Mouse (Mus musculus) ES-E14 (cell line): ENCODE measurements around the gene Galc. TPM values are rescaled to one million over a fixed set of nuclear protein-coding genes. Genes with fewer than 3 reads are reported as not detected.

ENCODE experiments used
- DNase-seq: peaks from one replicate; pipeline ENCODE4 v3.0.0-alpha.2; 2013; ENCODE audit warnings: low read depth, low spot score
- H3K27ac ChIP-seq: 2 replicates; pipeline ENCODE4 v1.5.1; 2012; ENCODE audit warnings: low read depth, mild to moderate bottlenecking, low read length, moderate library complexity, mixed read lengths; ENCODE audit not compliant: poor library complexity, insufficient read depth, severe bottlenecking
- H3K36me3 ChIP-seq: 2 replicates; pipeline ENCODE4 v1.6.1; 2012; ENCODE audit warnings: mild to moderate bottlenecking, low read length, moderate library complexity, mixed read lengths; ENCODE audit not compliant: control insufficient read depth, poor library complexity, insufficient read depth, severe bottlenecking
- H3K4me1 ChIP-seq, 2 experiments: fragments of 150-350 bp in 1 of 2; sonication (generic) in 1 of 2; 2 replicates each; pipeline ENCODE4 v1.6.1; 2012; ENCODE audit warnings: low read length in 2 of 2, mild to moderate bottlenecking in 1 of 2, mixed read lengths in 1 of 2; ENCODE audit not compliant: control insufficient read depth in 2 of 2, insufficient read depth in 2 of 2, poor library complexity in 1 of 2
- H3K4me3 ChIP-seq, 2 experiments: fragments of 150-350 bp in 1 of 2; sonication (generic) in 1 of 2; 2 replicates each; pipeline ENCODE4 v1.5.1; 2012; ENCODE audit warnings: low read length in 2 of 2, low read depth in 1 of 2, mild to moderate bottlenecking in 1 of 2, mixed read lengths in 1 of 2; ENCODE audit not compliant: insufficient read depth in 1 of 2, poor library complexity in 1 of 2, severe bottlenecking in 1 of 2
- H3K9ac ChIP-seq: 2 replicates; pipeline ENCODE4 v1.6.1; 2012; ENCODE audit warnings: low read depth, mild to moderate bottlenecking, low read length, mixed read lengths; ENCODE audit not compliant: poor library complexity, insufficient read depth, severe bottlenecking
- H3K9me3 ChIP-seq: fragments of 150-350 bp; sonication (generic); 2 replicates; pipeline ENCODE4 v1.6.1; 2012; ENCODE audit warnings: low read depth, mild to moderate bottlenecking, low read length; ENCODE audit not compliant: control insufficient read depth, insufficient read depth
- CHD2 ChIP-seq: IDR thresholded peaks from 2 replicates; pipeline ENCODE4 v1.6.1; 2014; ENCODE audit warnings: mild to moderate bottlenecking, low read depth, low read length, inconsistent platforms
- HCFC1 ChIP-seq: IDR thresholded peaks from 2 replicates; pipeline ENCODE4 v1.6.1; 2012; ENCODE audit warnings: low read length, inconsistent platforms, borderline replicate concordance; ENCODE audit not compliant: insufficient read depth
- MAFK ChIP-seq: IDR thresholded peaks from 2 replicates; pipeline ENCODE4 v1.6.1; 2014; ENCODE audit warnings: mild to moderate bottlenecking, low read depth, low read length, inconsistent platforms; ENCODE audit not compliant: insufficient read depth
- ZC3H11A ChIP-seq: IDR thresholded peaks from 2 replicates; pipeline ENCODE4 v1.6.1; 2012; ENCODE audit warnings: low read depth, mild to moderate bottlenecking, inconsistent platforms, low read length, borderline replicate concordance
- ZNF384 ChIP-seq: IDR thresholded peaks from 2 replicates; pipeline ENCODE4 v1.6.1; 2012; ENCODE audit warnings: low read depth, low read length, inconsistent platforms
- in situ Hi-C, 2 experiments: fragments of 600-800 bp; cut with MboI; formaldehyde crosslinking; loops; one replicate each; pipeline ENCODE4 v1.15.1; 2025; ENCODE audit warnings: low sequenced_read_pairs in 2 of 2, inconsistent platforms in 1 of 2; ENCODE audit not compliant: unreplicated experiment in 2 of 2
- total RNA-seq: library from RNA; depleted of rRNA; stranded (reverse); fragments of 300-350 nt; gene quantifications from 2 replicates; pipeline ENCODE4 v1.2.3, GENCODE M21; 2012

Gene Galc
- total RNA-seq, 1 experiment = 7.5 TPM

DNA sequence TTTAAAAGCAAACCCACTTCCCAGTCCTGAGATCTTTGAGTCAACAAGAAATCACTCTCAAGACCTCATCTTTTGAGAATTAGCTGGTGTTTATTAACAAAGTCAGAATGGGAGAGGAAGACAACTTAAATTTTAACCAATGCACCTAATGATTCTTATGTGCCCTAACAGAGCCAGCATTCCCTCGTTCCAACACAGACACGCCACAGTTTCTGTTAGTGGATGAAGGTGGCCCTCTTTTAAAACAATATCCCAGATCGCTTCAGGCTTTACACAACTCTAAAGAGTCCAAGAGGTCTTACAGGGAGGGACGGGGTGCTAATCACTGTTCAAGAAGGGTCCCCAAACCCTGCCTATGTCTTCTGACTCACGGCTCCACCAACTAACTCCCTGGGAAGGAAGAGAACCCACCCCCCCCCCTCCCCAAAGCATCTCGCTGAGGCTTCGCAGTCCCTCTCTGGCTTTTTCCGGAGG is 851 bp downstream of the Galc start:
- Histone ChIP-seq H3K9ac (peak overlapping the region; percentile 99), H3K4me3 (peak overlapping the region; percentile 95 to 97), H3K9me3 (no peaks in the 10 kb centered on the region), H3K4me1 (0 out of 4 replicates have a peak, but pooled peaks cover 0 to 2% of the 10 kb centered on the region in 2 experiments), H3K36me3 (no peaks in the 10 kb centered on the region), H3K27ac (peak overlapping the region; percentile 85; the same call in 1 of the 2 replicates)
- TF ChIP-seq MAFK (no peak), ZC3H11A (no peak), ZNF384 (no peak), CHD2 (no peak), HCFC1 (no peak)
- no peak for DNase-seq
- in situ Hi-C loops = no loop called here

DNA sequence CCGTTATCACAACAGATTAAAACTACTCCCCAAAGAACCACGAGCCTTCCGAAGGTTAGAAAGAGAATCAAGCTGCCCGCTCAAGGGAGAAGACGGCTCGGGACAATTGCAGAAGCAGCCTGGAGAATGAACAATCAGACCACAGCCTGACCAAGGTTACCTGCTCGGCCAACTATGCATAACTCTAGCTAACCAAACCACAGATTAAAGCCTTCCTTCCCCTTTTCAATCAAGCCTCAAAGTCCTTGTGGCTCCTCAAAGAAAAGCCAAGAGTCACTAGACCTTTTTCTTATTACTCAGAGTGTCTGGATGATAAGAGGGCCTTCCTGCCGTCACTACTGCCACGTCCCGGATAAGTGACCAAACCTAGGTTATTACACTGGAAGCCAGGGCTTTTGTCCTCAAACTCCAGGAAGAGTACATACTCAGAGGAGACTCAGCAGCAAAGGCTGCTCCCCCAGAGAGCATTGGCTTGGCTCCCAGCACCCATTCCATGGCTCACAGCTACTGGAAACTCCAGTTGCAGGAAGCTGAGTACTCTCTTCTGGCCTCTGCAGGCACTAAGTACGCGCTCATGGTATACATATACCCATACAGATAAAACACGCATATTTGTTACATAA is 3.8 kb downstream of the Galc start:
- H3K36me3 ChIP-seq = no peaks in the 10 kb centered on the region
- in situ Hi-C loops = no loop called here
- H3K9ac ChIP-seq = no peak overlapping the region
- no peak for DNase-seq
- 0 out of 4 replicates have a peak, but pooled peaks cover 0 to 2% of the 10 kb centered on the region in 2 experiments for H3K4me1 ChIP-seq
- no peaks in the 10 kb centered on the region for H3K9me3 ChIP-seq
- no peak overlapping the region for H3K27ac ChIP-seq
- H3K4me3 ChIP-seq = no peak overlapping the region
- TF ChIP-seq HCFC1 = no peak
- TF ChIP-seq ZC3H11A = no peak
- no peak for TF ChIP-seq ZNF384
- TF ChIP-seq CHD2 = no peak
- TF ChIP-seq MAFK = no peak

GRCm38 (mm10) chr12:98252417-98252816 is 6.8 kb downstream of the Galc start:
- TF ChIP-seq ZNF384 (no peak), ZC3H11A (no peak), CHD2 (no peak), HCFC1 (no peak), MAFK (no peak)
- H3K4me1 ChIP-seq = no peaks in the 10 kb centered on the region
- no peak overlapping the region for H3K4me3 ChIP-seq
- no peak overlapping the region for H3K9ac ChIP-seq
- no peaks in the 10 kb centered on the region for H3K9me3 ChIP-seq
- H3K36me3 ChIP-seq = no peaks in the 10 kb centered on the region
- no peak for DNase-seq
- H3K27ac ChIP-seq = no peak overlapping the region
- in situ Hi-C loops = no loop called here

DNA sequence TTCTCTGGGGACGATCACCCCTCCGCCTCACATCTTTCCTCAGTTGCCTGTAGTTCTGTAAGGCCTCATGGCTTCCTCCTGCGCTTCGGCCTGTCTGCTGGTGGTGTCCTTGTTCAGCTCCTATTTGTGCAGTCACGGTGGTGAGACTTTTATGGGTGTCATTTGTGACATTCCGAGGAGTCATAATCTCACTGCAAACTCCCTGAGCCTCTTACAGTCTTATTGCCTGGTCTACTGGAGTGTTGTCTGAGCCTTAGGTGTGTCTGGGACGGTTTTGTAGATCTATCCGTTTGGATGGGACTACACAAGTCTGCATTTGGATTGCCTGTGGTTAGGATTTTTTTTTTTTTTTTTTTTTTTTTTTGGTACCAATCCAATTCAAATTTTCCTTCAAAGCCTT is 8.9 kb downstream of the Galc start:
- Histone ChIP-seq H3K4me1 (no peaks in the 10 kb centered on the region), H3K36me3 (no peaks in the 10 kb centered on the region), H3K4me3 (no peak overlapping the region), H3K9me3 (no peaks in the 10 kb centered on the region), H3K9ac (no peak overlapping the region), H3K27ac (no peak overlapping the region)
- in situ Hi-C loops = no loop called here
- no peak for DNase-seq
- no peak for TF ChIP-seq MAFK
- TF ChIP-seq CHD2 = no peak
- no peak for TF ChIP-seq ZC3H11A
- no peak for TF ChIP-seq ZNF384
- TF ChIP-seq HCFC1 = no peak
